Mouse (Mus musculus) heart, embryonic 11.5 days (tissue): Measurements from ENCODE around the gene Atp2b4. TPM values are rescaled to one million over a fixed set of nuclear protein-coding genes. Genes with fewer than 3 reads are reported as not detected.
A peak's percentile ranks its signal among the peaks of the same experiment; 100 is the strongest.

Experiments used
- ATAC-seq: fragments of 200-750 bp; cut with Nextera tagmentation; replicated peaks from 2 replicates; pipeline ENCODE4 v1.8.0; 2017; ENCODE audit warnings: moderate library complexity; ENCODE audit not compliant: insufficient number of reproducible peaks, low FRiP score, low TSS enrichment
- H3K27ac ChIP-seq: fragments of 300-500 bp; sonication (generic); 2 replicates; pipeline ENCODE4 v1.5.1; 2014; ENCODE audit warnings: mild to moderate bottlenecking, low read depth, low read length
- H3K27me3 ChIP-seq: fragments of 300-500 bp; sonication (generic); 2 replicates; pipeline ENCODE4 v1.6.1; 2014; ENCODE audit warnings: mild to moderate bottlenecking, low read length, mixed read lengths; ENCODE audit not compliant: control insufficient read depth, insufficient read depth
- H3K36me3 ChIP-seq: fragments of 300-500 bp; sonication (generic); 2 replicates; pipeline ENCODE4 v1.6.1; 2014; ENCODE audit warnings: mild to moderate bottlenecking, low read length, moderate library complexity, mixed read lengths; ENCODE audit not compliant: control insufficient read depth, insufficient read depth
- H3K4me1 ChIP-seq: fragments of 300-500 bp; sonication (generic); 2 replicates; pipeline ENCODE4 v1.6.1; 2014; ENCODE audit warnings: low read length; ENCODE audit not compliant: control insufficient read depth, insufficient read depth
- H3K4me2 ChIP-seq: fragments of 300-500 bp; sonication (generic); 2 replicates; pipeline ENCODE4 v1.6.1; 2014; ENCODE audit warnings: mild to moderate bottlenecking, moderate library complexity
- H3K4me3 ChIP-seq: fragments of 300-500 bp; sonication (generic); 2 replicates; pipeline ENCODE4 v1.5.1; 2014; ENCODE audit warnings: low read depth, low read length
- H3K9ac ChIP-seq: fragments of 300-500 bp; sonication (generic); 2 replicates; pipeline ENCODE4 v1.6.1; 2014; ENCODE audit warnings: mild to moderate bottlenecking, low read depth, low read length, moderate library complexity
- H3K9me3 ChIP-seq: fragments of 300-500 bp; sonication (generic); replicated peaks from 2 replicates; pipeline ENCODE4 v1.6.1; 2016; ENCODE audit warnings: low read length; ENCODE audit not compliant: control insufficient read depth
- WGBS: fragments of 180-500 bp; shearing (Covaris S2); extraction: QIAGEN DNeasy Blood & Tissue Kit; methylation state at CpG from one replicate; pipeline ENCODE4 v1.1.7; 2014; ENCODE audit not compliant: insufficient replicate concordance; 5-methylcytosine and 5-hydroxymethylcytosine counted together
- polyA plus RNA-seq: library from polyadenylated mRNA; unstranded; fragments of >200 nt; fragmentation: Nextera tagmentation; extraction: Ambion mirVana; gene quantifications from 2 replicates; pipeline ENCODE4 v1.2.1, GENCODE M21; 2014

Atp2b4 gene
- polyA plus RNA-seq, 1 experiment from 2014 or later: 35.6 TPM

GRCm38 (mm10) chr1:133790011-133790410 is 10.8 kb downstream of the Atp2b4 start:
- peaks cover 2% of the 10 kb centered on the region; the same call in 1 of the 2 replicates for H3K36me3 ChIP-seq
- H3K27ac ChIP-seq: no peak overlapping the region
- 89% methylated on average over 4 of the region's 4 CpGs for WGBS
- no peak for ATAC-seq
- peaks cover 21% of the 10 kb centered on the region for H3K4me1 ChIP-seq
- H3K9ac ChIP-seq: no peak overlapping the region
- no peak overlapping the region for H3K4me2 ChIP-seq
- no peaks in the 10 kb centered on the region for H3K9me3 ChIP-seq
- no peak overlapping the region for H3K4me3 ChIP-seq
- H3K27me3 ChIP-seq: no peaks in the 10 kb centered on the region

GRCm38 (mm10) chr1:133788864-133789263 is 12.0 kb downstream of the Atp2b4 start:
- H3K9ac ChIP-seq: no peak overlapping the region
- no peak overlapping the region for H3K4me2 ChIP-seq
- peaks cover 21% of the 10 kb centered on the region for H3K4me1 ChIP-seq
- H3K27ac ChIP-seq: no peak overlapping the region
- peaks cover 2% of the 10 kb centered on the region; the same call in 1 of the 2 replicates for H3K36me3 ChIP-seq
- no peaks in the 10 kb centered on the region for H3K27me3 ChIP-seq
- ATAC-seq: no peak
- 64% methylated on average over 5 of the region's 5 CpGs for WGBS
- no peaks in the 10 kb centered on the region for H3K9me3 ChIP-seq
- no peak overlapping the region for H3K4me3 ChIP-seq

- Histone ChIP-seq H3K27ac (no peak overlapping the region), H3K9me3 (no peaks in the 10 kb centered on the region), H3K27me3 (no peaks in the 10 kb centered on the region), H3K36me3 (peaks cover 2% of the 10 kb centered on the region; the same call in 1 of the 2 replicates), H3K4me2 (no peak overlapping the region; the same call in 1 of the 2 replicates), H3K4me1 (peaks cover 15% of the 10 kb centered on the region), H3K9ac (no peak overlapping the region), H3K4me3 (no peak overlapping the region)
- WGBS: 57% methylated on average over 10 of the region's 10 CpGs
- no peak for ATAC-seq
Measured at GRCm38 (mm10) chr1:133787500-133788210, 13.2 kb downstream of the Atp2b4 start.

- Histone ChIP-seq H3K4me3 (no peak overlapping the region), H3K4me1 (peaks cover 20% of the 10 kb centered on the region), H3K27me3 (no peaks in the 10 kb centered on the region), H3K9me3 (no peaks in the 10 kb centered on the region), H3K27ac (no peak overlapping the region), H3K9ac (no peak overlapping the region), H3K36me3 (no peaks in the 10 kb centered on the region), H3K4me2 (no peak overlapping the region)
- 83% methylated on average over 3 of the region's 3 CpGs for WGBS
- ATAC-seq: no peak
Measured at GRCm38 (mm10) chr1:133784621-133785020, 16.2 kb downstream of the Atp2b4 start.

- no peak for ATAC-seq
- H3K9me3 ChIP-seq: no peaks in the 10 kb centered on the region
- no peaks in the 10 kb centered on the region for H3K27me3 ChIP-seq
- 56% methylated on average over 3 of the region's 3 CpGs for WGBS
- H3K4me1 ChIP-seq: peaks cover 20% of the 10 kb centered on the region
- H3K27ac ChIP-seq: no peak overlapping the region
- H3K4me3 ChIP-seq: no peak overlapping the region
- H3K4me2 ChIP-seq: no peak overlapping the region
- H3K9ac ChIP-seq: no peak overlapping the region
- H3K36me3 ChIP-seq: no peaks in the 10 kb centered on the region
Measured at GRCm38 (mm10) chr1:133781531-133781930, 19.3 kb downstream of the Atp2b4 start.

GRCm38 (mm10) chr1:133779043-133779442 is 21.8 kb downstream of the Atp2b4 start:
- 90% methylated on average over 1 of the region's 1 CpGs for WGBS
- H3K27ac ChIP-seq: no peak overlapping the region
- H3K9ac ChIP-seq: no peak overlapping the region
- H3K36me3 ChIP-seq: no peaks in the 10 kb centered on the region
- no peak overlapping the region for H3K4me3 ChIP-seq
- no peak for ATAC-seq
- no peak overlapping the region for H3K4me2 ChIP-seq
- no peaks in the 10 kb centered on the region for H3K27me3 ChIP-seq
- no peaks in the 10 kb centered on the region for H3K9me3 ChIP-seq
- peaks cover 20% of the 10 kb centered on the region for H3K4me1 ChIP-seq

- Histone ChIP-seq H3K4me1 (peaks cover 28% of the 10 kb centered on the region), H3K27me3 (no peaks in the 10 kb centered on the region), H3K9me3 (no peaks in the 10 kb centered on the region), H3K36me3 (no peaks in the 10 kb centered on the region), H3K4me3 (no peak overlapping the region), H3K27ac (no peak overlapping the region), H3K9ac (no peak overlapping the region), H3K4me2 (no peak overlapping the region)
- ATAC-seq: no peak
- WGBS: 72% methylated on average over 15 of the region's 15 CpGs
Measured at GRCm38 (mm10) chr1:133777651-133778231, 23.1 kb downstream of the Atp2b4 start.

- Histone ChIP-seq H3K36me3 (peaks cover 4% of the 10 kb centered on the region; the same call in 1 of the 2 replicates), H3K27me3 (no peaks in the 10 kb centered on the region), H3K4me2 (no peak overlapping the region), H3K4me3 (no peak overlapping the region), H3K9me3 (no peaks in the 10 kb centered on the region), H3K9ac (peak overlapping the region; percentile 49; the same call in 1 of the 2 replicates), H3K4me1 (peaks cover 30% of the 10 kb centered on the region), H3K27ac (peak overlapping the region; percentile 78)
- no peak for ATAC-seq
- WGBS: 53% methylated on average over 9 of the region's 9 CpGs
Measured at GRCm38 (mm10) chr1:133772553-133772952, 28.3 kb downstream of the Atp2b4 start.
